ENCODE assay signal across 8 mouse cellular contexts in genomic region chr8:12671473-12672055, GRCm38 (mm10). TPM values are rescaled to one million over a fixed set of nuclear protein-coding genes. Genes with fewer than 3 reads are reported as not detected.
DNase-seq lines count a peak whose midpoint lies in the region; ATAC-seq and TF ChIP-seq lines count a peak whose summit lies in the region.

No protein-coding gene starts in this region.

- H3K27me3 ChIP-seq in intestine, embryonic 16.5 days (replicated peaks; ENCODE audit: control insufficient read depth, insufficient read depth, low read length): no peaks in the 10 kb centered on the region
- H3K27me3 ChIP-seq in midbrain, postnatal 0 days (ENCODE audit: insufficient read depth, low read length): no peaks in the 10 kb centered on the region

- no peak for TF ChIP-seq CTCF in layer of hippocampus, adult 2 months (conservative IDR thresholded peaks at IDR 0.05)
- TF ChIP-seq CTCF in midbrain, postnatal 0 days (IDR thresholded peaks at IDR 0.05): no peak

- peak in 1 of 2 experiments; percentile 25 for DNase-seq in layer of hippocampus, adult 2 months (ENCODE audit: low spot score in 2 of 2)
- no peak for DNase-seq in layer of hippocampus, adult 11-12 months (ENCODE audit: low spot score)
- DNase-seq in NIH3T3 (ENCODE audit: low read depth): peak; percentile 31
- peak; percentile 4 for DNase-seq in midbrain, postnatal 0 days (ENCODE audit: low spot score)
- DNase-seq in gastrocnemius, postnatal 36 days: no peak
- no peak for DNase-seq in cerebellum, adult 9-11 months

- peaks cover 9% of the 10 kb centered on the region; the same call in 1 of the 2 replicates for H3K4me1 ChIP-seq in intestine, embryonic 16.5 days (ENCODE audit: control insufficient read depth, insufficient read depth, low read length)
- peaks cover 4% of the 10 kb centered on the region; the same call in 1 of the 2 replicates for H3K4me1 ChIP-seq in midbrain, postnatal 0 days (ENCODE audit: insufficient read depth, low read length)

- ATAC-seq in erythroblast, adult 5-6 weeks (replicated peaks; ENCODE audit: low FRiP score, poor library complexity, severe bottlenecking): peak; percentile 40; the same call in 1 of the 2 replicates
- peak; percentile 84 for ATAC-seq in intestine, embryonic 16.5 days
- ATAC-seq in midbrain, postnatal 0 days (ENCODE audit: low FRiP score): peak; percentile 74

- H3K4me3 ChIP-seq in layer of hippocampus, adult 2 months: peak overlapping the region; percentile 85
- H3K4me3 ChIP-seq in intestine, embryonic 16.5 days (ENCODE audit: low read length): peak overlapping the region; percentile 72
- peak overlapping the region; percentile 94 for H3K4me3 ChIP-seq in midbrain, postnatal 0 days (ENCODE audit: low read depth, low read length)

- peak overlapping the region; percentile 87 for H3K9ac ChIP-seq in intestine, embryonic 16.5 days (ENCODE audit: low read depth, low read length)
- H3K9ac ChIP-seq in midbrain, postnatal 0 days (replicated peaks; ENCODE audit: low read length, poor library complexity, severe bottlenecking): peak overlapping the region; percentile 78

- no peaks in the 10 kb centered on the region for H3K36me3 ChIP-seq in intestine, embryonic 16.5 days (ENCODE audit: control insufficient read depth, insufficient read depth, low read length)
- H3K36me3 ChIP-seq in midbrain, postnatal 0 days (ENCODE audit: insufficient read depth, low read length): no peaks in the 10 kb centered on the region

- H3K4me2 ChIP-seq in intestine, embryonic 16.5 days (ENCODE audit: low read depth, low read length): peak overlapping the region; percentile 67
- H3K4me2 ChIP-seq in midbrain, postnatal 0 days (ENCODE audit: low read depth, low read length, poor library complexity, severe bottlenecking): peak overlapping the region; percentile 52

- WGBS in intestine, embryonic 16.5 days: under 1% methylated on average over 38 of the region's 38 CpGs
- under 1% methylated on average over 37 of the region's 38 CpGs for WGBS in midbrain, postnatal 0 days

- no peaks in the 10 kb centered on the region for H3K9me3 ChIP-seq in intestine, embryonic 16.5 days (ENCODE audit: control insufficient read depth, low read length)
- no peaks in the 10 kb centered on the region for H3K9me3 ChIP-seq in midbrain, postnatal 0 days (ENCODE audit: low read length)

- intact Hi-C loops in gastrocnemius, postnatal 36 days (cut with DNase I): loop anchor here (10.0 kb wide), 1 partner anchor 433 kb away; the partner anchor contains the start of genes Cul4a and Pcid2

- H3K27ac ChIP-seq in layer of hippocampus, adult 2 months: peak overlapping the region; percentile 96
- H3K27ac ChIP-seq in intestine, embryonic 16.5 days (ENCODE audit: low read length): peak overlapping the region; percentile 36
- peak overlapping the region; percentile 75 for H3K27ac ChIP-seq in midbrain, postnatal 0 days (ENCODE audit: low read depth, low read length)

RNA-seq across cellular contexts. Expression of gene Tubgcp3, which starts 0.5 kb away (rescaled TPM):
- total RNA-seq in layer of hippocampus, adult 2 months (2021): 10 to 100 TPM; 35.7 to 37.4 TPM
- total RNA-seq in erythroblast, adult 5-6 weeks (2015; ENCODE audit: low replicate concordance): 21.9 and 25.3 TPM in 2 replicates
- total RNA-seq in erythroblast, adult 5-6 weeks (2017; ENCODE audit: low replicate concordance): 24.0 and 27.0 TPM in 2 replicates
- 34.4 and 37.6 TPM in 2 replicates for polyA plus RNA-seq in intestine, embryonic 16.5 days (2015; fragmentation: Nextera tagmentation; extraction: Ambion mirVana)
- 36.1 and 41.7 TPM in 2 replicates for total RNA-seq in midbrain, postnatal 0 days (2014; rRNA removed)
- polyA plus RNA-seq in midbrain, postnatal 0 days (2015; fragmentation: Nextera tagmentation; extraction: Ambion mirVana): 26.0 and 26.8 TPM in 2 replicates
- total RNA-seq in gastrocnemius, postnatal 36 days (2021): 1 to 10 TPM; 7.2 to 8.3 TPM

Comparison
In these comparisons a context has a peak if more than half of its experiments do, and no peak if none do; other contexts are left out.
1. DNase-seq: peak in NIH3T3 (single experiment) and midbrain, postnatal 0 days (single experiment); none in layer of hippocampus, adult 11-12 months (single experiment), gastrocnemius, postnatal 36 days (0 of 2) and cerebellum, adult 9-11 months (single experiment).
2. H3K27ac ChIP-seq: peak in every context shown above with its lines; median percentile 96 in layer of hippocampus, adult 2 months; 75 in midbrain, postnatal 0 days; 36 in intestine, embryonic 16.5 days.
3. Peak in every context shown above with its lines, with median percentiles within 50 percentile points of each other: H3K4me3 ChIP-seq and ATAC-seq.